Mouse (Mus musculus): ENCODE measurements around the gene Fra10ac1. TPM values are rescaled to one million over a fixed set of nuclear protein-coding genes. Genes with fewer than 3 reads are reported as not detected.

The Fra10ac1 gene
- polyA plus RNA-seq, 1 experiment = 26.9 TPM

- DNase-seq (ENCODE audit: extremely low spot score in 1 of 2, low spot score in 1 of 2) = no peak
Measured at GRCm38 (mm10) chr19:38232516-38232915, 8.6 kb upstream of the Fra10ac1 start.

GRCm38 (mm10) chr19:38232087-38232486 lies 8.1 kb upstream of the Fra10ac1 start:
- no peak for DNase-seq (ENCODE audit: extremely low spot score in 1 of 2, low spot score in 1 of 2)

GRCm38 (mm10) chr19:38228699-38229098 lies 4.7 kb upstream of the Fra10ac1 start:
- DNase-seq (ENCODE audit: extremely low spot score in 1 of 2, low spot score in 1 of 2) = no peak

GRCm38 (mm10) chr19:38224685-38225060 lies 717 bp upstream of the Fra10ac1 start:
- peak; percentile 26 to 58 for DNase-seq (ENCODE audit: extremely low spot score in 1 of 2, low spot score in 1 of 2)

- DNase-seq (ENCODE audit: extremely low spot score in 1 of 2, low spot score in 1 of 2) = no peak
Measured at GRCm38 (mm10) chr19:38223356-38223904, 526 bp downstream of the Fra10ac1 start.

GRCm38 (mm10) chr19:38217696-38218095 lies 6.3 kb downstream of the Fra10ac1 start:
- no peak for DNase-seq (ENCODE audit: extremely low spot score in 1 of 2, low spot score in 1 of 2)

GRCm38 (mm10) chr19:38206669-38207068 lies 17.3 kb downstream of the Fra10ac1 start:
- peak in 1 of 2 experiments; percentile 50 for DNase-seq (ENCODE audit: extremely low spot score in 1 of 2, low spot score in 1 of 2)

- peak in 1 of 2 experiments; percentile 62 for DNase-seq (ENCODE audit: extremely low spot score in 1 of 2, low spot score in 1 of 2)
Measured at GRCm38 (mm10) chr19:38198731-38199130, 25.2 kb downstream of the Fra10ac1 start.

- DNase-seq (ENCODE audit: extremely low spot score in 1 of 2, low spot score in 1 of 2) = no peak
Measured at GRCm38 (mm10) chr19:38195245-38195644, 28.7 kb downstream of the Fra10ac1 start.

- DNase-seq (ENCODE audit: extremely low spot score in 1 of 2, low spot score in 1 of 2) = no peak
Measured at GRCm38 (mm10) chr19:38191446-38191845, 32.5 kb downstream of the Fra10ac1 start.

- no peak for DNase-seq (ENCODE audit: extremely low spot score in 1 of 2, low spot score in 1 of 2)
Measured at GRCm38 (mm10) chr19:38190606-38191005, 33.4 kb downstream of the Fra10ac1 start.

- peak; percentile 20 to 42 for DNase-seq (ENCODE audit: extremely low spot score in 1 of 2, low spot score in 1 of 2)
Measured at GRCm38 (mm10) chr19:38187345-38187680, 36.6 kb downstream of the Fra10ac1 start.

GRCm38 (mm10) chr19:38186631-38187344 lies 37.2 kb downstream of the Fra10ac1 start:
- DNase-seq (ENCODE audit: extremely low spot score in 1 of 2, low spot score in 1 of 2) = peak in 1 of 2 experiments; percentile 20

GRCm38 (mm10) chr19:38179675-38180074 lies 44.3 kb downstream of the Fra10ac1 start:
- peak in 1 of 2 experiments; percentile 45 for DNase-seq (ENCODE audit: extremely low spot score in 1 of 2, low spot score in 1 of 2)

GRCm38 (mm10) chr19:38164633-38165032 lies 59.3 kb downstream of the Fra10ac1 start:
- DNase-seq (ENCODE audit: extremely low spot score in 1 of 2, low spot score in 1 of 2) = no peak

GRCm38 (mm10) chr19:38161648-38162354 lies 62.2 kb downstream of the Fra10ac1 start:
- no peak for DNase-seq (ENCODE audit: extremely low spot score in 1 of 2, low spot score in 1 of 2)

GRCm38 (mm10) chr19:38156243-38156642 lies 67.7 kb downstream of the Fra10ac1 start:
- no peak for DNase-seq (ENCODE audit: extremely low spot score in 1 of 2, low spot score in 1 of 2)

GRCm38 (mm10) chr19:38143540-38144271 lies 80.2 kb downstream of the Fra10ac1 start:
- no peak for DNase-seq (ENCODE audit: extremely low spot score in 1 of 2, low spot score in 1 of 2)
